ENCODE assay signal across 8 mouse cellular contexts in the genomic region with DNA sequence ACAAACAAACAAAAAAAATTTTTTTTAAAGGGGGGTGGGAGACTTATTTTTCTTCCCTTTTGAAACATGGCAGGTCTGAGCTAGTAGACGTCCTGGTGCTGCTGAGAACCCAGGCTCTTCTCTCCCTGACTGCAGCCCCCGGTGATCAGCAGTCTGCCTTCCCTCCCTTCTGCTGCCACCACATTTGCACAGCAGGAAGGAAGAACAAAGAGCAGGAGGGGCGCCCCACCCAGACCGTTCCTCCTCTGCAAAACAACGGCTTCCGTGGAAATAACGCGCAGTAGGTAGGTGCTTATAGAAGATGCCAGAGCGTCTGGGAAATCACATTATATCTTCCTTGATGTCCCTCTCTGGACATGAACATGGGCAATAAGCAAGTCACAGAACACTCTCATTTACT. TPM values are rescaled to one million over a fixed set of nuclear protein-coding genes. Genes with fewer than 3 reads are reported as not detected.
A peak's percentile ranks its signal among the peaks of the same experiment; 100 is the strongest.
DNase-seq lines count a peak whose midpoint lies in the region.
"Had no signal": no experiment of that assay in that cellular context is flagged by ENCODE, and none has a peak within 500 bp of the region (broad histone marks: within the 10 kb centered on the region; RNA-seq: fewer than 3 reads in every experiment).

No protein-coding gene starts in this region.

- DNase-seq in lung, adult 18-20 months, result peak; percentile 18 to 19
- DNase-seq in lung, postnatal 14 days, result no peak
- peak; percentile 34 for DNase-seq in lung, postnatal 10 days
- peak; percentile 86 for DNase-seq in thymus, postnatal 14 days
- no peak for DNase-seq in ovary, postnatal 36 days (ENCODE audit: low spot score)
- no peak for DNase-seq in urinary bladder, postnatal 10 days (ENCODE audit: low spot score)

- H3K4me3 ChIP-seq in brown adipose tissue, adult 24 weeks (ENCODE audit: insufficient read depth, low read depth, low read length), result no peak overlapping the region
- H3K4me3 ChIP-seq: left cerebral cortex, adult 2 months had no signal

- H3K4me1 ChIP-seq in brown adipose tissue, adult 24 weeks (ENCODE audit: control insufficient read depth, insufficient read depth, insufficient read length, low read length), result peaks cover 9% of the 10 kb centered on the region; the same call in 1 of the 2 replicates

- peak overlapping the region; percentile 39 for H3K27ac ChIP-seq in brown adipose tissue, adult 24 weeks (replicated peaks; ENCODE audit: low read depth, low read length)
- H3K27ac ChIP-seq: left cerebral cortex, adult 2 months had no signal

RNA-seq across cellular contexts. Expression of a gene that starts 16.3 kb away (rescaled TPM):
- 51.4 and 62.3 TPM in 2 replicates for polyA plus RNA-seq in brown adipose tissue, adult 24 weeks (2012; ENCODE audit: insufficient read depth, insufficient read length, missing spikeins)

RNA-seq across cellular contexts. Expression of a gene that starts 21.8 kb away (rescaled TPM):
- polyA plus RNA-seq in brown adipose tissue, adult 24 weeks (2012; ENCODE audit: insufficient read depth, insufficient read length, missing spikeins), result 558 and 608 TPM in 2 replicates

RNA-seq across cellular contexts. Expression of a gene that starts 56.9 kb away (rescaled TPM):
- 11.8 and 18.7 TPM in 2 replicates for polyA plus RNA-seq in brown adipose tissue, adult 24 weeks (2012; ENCODE audit: insufficient read depth, insufficient read length, missing spikeins)

RNA-seq across cellular contexts. Expression of a gene that starts 57.8 kb away (rescaled TPM):
- polyA plus RNA-seq in brown adipose tissue, adult 24 weeks (2012; ENCODE audit: insufficient read depth, insufficient read length, missing spikeins), result 1,156 and 2,121 TPM in 2 replicates

Comparison
In these comparisons a context has a peak if more than half of its experiments do, and no peak if none do; other contexts are left out.
1. DNase-seq: peak in lung, adult 18-20 months (2 of 2), lung, postnatal 10 days (single experiment) and thymus, postnatal 14 days (single experiment); none in lung, postnatal 14 days (single experiment), ovary, postnatal 36 days (single experiment) and urinary bladder, postnatal 10 days (single experiment).